In genomic region chr5:92683871-92684475, GRCm38 (mm10) we compare ENCODE assay signal across 11 mouse cellular contexts. TPM values are rescaled to one million over a fixed set of nuclear protein-coding genes. Genes with fewer than 3 reads are reported as not detected.
DNase-seq lines count a peak whose midpoint lies in the region; ATAC-seq and TF ChIP-seq lines count a peak whose summit lies in the region.
"Had no signal": no experiment of that assay in that cellular context is flagged by ENCODE, and none has a peak within 500 bp of the region (broad histone marks: within the 10 kb centered on the region; RNA-seq: fewer than 3 reads in every experiment).

No protein-coding gene starts in this region.

- no peaks in the 10 kb centered on the region for H3K4me1 ChIP-seq in ES-Bruce4 (ENCODE audit: control insufficient read depth, insufficient read depth, low read length)
- H3K4me1 ChIP-seq in hindbrain, embryonic 12.5 days = peaks cover 11% of the 10 kb centered on the region; the same call in 1 of the 2 replicates
- H3K4me1 ChIP-seq in liver, embryonic 14.5 days (replicated peaks; ENCODE audit: control insufficient read depth in 2 of 2, insufficient read depth in 2 of 2, low read length in 1 of 2) = no peaks in the 10 kb centered on the region

- 10% methylated on average over 9 of the region's 9 CpGs for WGBS in hindbrain, embryonic 12.5 days
- 24% methylated on average over 9 of the region's 9 CpGs for WGBS in liver, embryonic 14.5 days (ENCODE audit: insufficient replicate concordance)

- no peaks in the 10 kb centered on the region for H3K36me3 ChIP-seq in ES-Bruce4 (ENCODE audit: control insufficient read depth, insufficient read depth, low read length, poor library complexity, severe bottlenecking)
- H3K36me3 ChIP-seq in hindbrain, embryonic 12.5 days = no peaks in the 10 kb centered on the region
- H3K36me3 ChIP-seq in liver, embryonic 14.5 days (replicated peaks; ENCODE audit: control insufficient read depth, insufficient read depth, low read depth) = no peaks in the 10 kb centered on the region

- TF ChIP-seq CTCF in ES-Bruce4 (IDR thresholded peaks at IDR 0.05; ENCODE audit: low read depth, low read length) = no peak
- no peak for TF ChIP-seq CTCF in liver, embryonic 14.5 days (IDR thresholded peaks at IDR 0.05; ENCODE audit: low read depth)

- H3K27ac ChIP-seq in ES-Bruce4 (ENCODE audit: insufficient read depth, low read length) = no peak overlapping the region
- H3K27ac ChIP-seq in hindbrain, embryonic 12.5 days = no peak overlapping the region
- H3K27ac ChIP-seq in liver, embryonic 14.5 days = no peak overlapping the region
- H3K27ac ChIP-seq: macrophage had no signal

- no peaks in the 10 kb centered on the region for H3K27me3 ChIP-seq in ES-Bruce4 (ENCODE audit: control insufficient read depth, insufficient read depth, low read length, poor library complexity, severe bottlenecking)
- H3K27me3 ChIP-seq in hindbrain, embryonic 12.5 days = no peaks in the 10 kb centered on the region
- peaks cover 27% of the 10 kb centered on the region for H3K27me3 ChIP-seq in liver, embryonic 14.5 days (ENCODE audit: control insufficient read depth, insufficient read depth, low read length)

- H3K4me2 ChIP-seq in hindbrain, embryonic 12.5 days (replicated peaks) = peak overlapping the region; percentile 97
- peak overlapping the region; percentile 60; the same call in 1 of the 2 replicates for H3K4me2 ChIP-seq in liver, embryonic 14.5 days (ENCODE audit: low read depth)

- 0 out of 2 replicates have a peak overlapping the region, but pooled peaks have one; percentile 45 for H3K9ac ChIP-seq in ES-Bruce4 (ENCODE audit: low read depth, poor library complexity, severe bottlenecking)
- H3K9ac ChIP-seq in hindbrain, embryonic 12.5 days = no peak overlapping the region
- H3K9ac ChIP-seq in liver, embryonic 14.5 days (replicated peaks) = no peak overlapping the region

- no peak for TF ChIP-seq EP300 in ES-Bruce4 (IDR thresholded peaks at IDR 0.05; ENCODE audit: insufficient read depth, low read depth, low read length)
- no peak for TF ChIP-seq EP300 in liver, embryonic 14.5 days (IDR thresholded peaks at IDR 0.05; ENCODE audit: low read depth)

- intact Hi-C loops in heart, postnatal 14 days (cut with DNase I) = loop anchor here (2.0 to 10.0 kb wide), 3 partner anchors 43 to 481 kb away; no protein-coding TSS in a partner anchor

- H3K4me3 ChIP-seq in ES-Bruce4 (ENCODE audit: low read depth, low read length) = no peak overlapping the region
- H3K4me3 ChIP-seq in hindbrain, embryonic 12.5 days = peak overlapping the region; percentile 52; the same call in 1 of the 2 replicates
- no peak overlapping the region for H3K4me3 ChIP-seq in liver, embryonic 14.5 days (ENCODE audit: insufficient read depth in 1 of 2, low read depth in 2 of 2, low read length in 2 of 2)
- H3K4me3 ChIP-seq: erythroblast, embryonic 14.5 days had no signal

- peak; percentile 18 for DNase-seq in heart, adult 11 months
- no peak for DNase-seq in heart, postnatal 14 days
- no peak for DNase-seq in liver, embryonic 14.5 days (ENCODE audit: low read depth in 3 of 3, low spot score in 3 of 3)
- DNase-seq in right cerebral cortex, postnatal 36 days (ENCODE audit: low spot score in 2 of 2) = no peak
- DNase-seq in gastrocnemius, adult 8-10 months (ENCODE audit: low spot score in 2 of 2) = no peak
- no peak for DNase-seq in frontal cortex, postnatal 14 days (ENCODE audit: low spot score in 2 of 2)

- no peaks in the 10 kb centered on the region for H3K9me3 ChIP-seq in ES-Bruce4 (replicated peaks; ENCODE audit: control insufficient read depth, insufficient read depth, low read length, poor library complexity, severe bottlenecking)
- no peaks in the 10 kb centered on the region; the same call in 1 of the 2 replicates for H3K9me3 ChIP-seq in hindbrain, embryonic 12.5 days (replicated peaks)
- no peaks in the 10 kb centered on the region for H3K9me3 ChIP-seq in liver, embryonic 14.5 days (ENCODE audit: control insufficient read depth, low read length)

- no peak for TF ChIP-seq POLR2A in ES-Bruce4 (IDR thresholded peaks at IDR 0.05; ENCODE audit: insufficient read depth, low read length)

- no peak for ATAC-seq in hindbrain, embryonic 12.5 days (ENCODE audit: low FRiP score)
- ATAC-seq in liver, embryonic 14.5 days (ENCODE audit: insufficient read depth) = no peak
- ATAC-seq: activated CD4-positive, CD25-positive, alpha-beta regulatory T cell, adult 4 months had no signal

RNA-seq across cellular contexts. Expression of gene Shroom3, which starts 0.7 kb away (rescaled TPM):
- 10 to 100 TPM; 33.4 to 37.7 TPM for total RNA-seq in heart, postnatal 14 days (2021)
- polyA plus RNA-seq in ES-Bruce4 (2011; ENCODE audit: insufficient read depth, insufficient read length, low read depth, missing spikeins) = 49.1 and 54.2 TPM in 2 replicates
- 5.8 and 6.5 TPM in 2 replicates for polyA plus RNA-seq in hindbrain, embryonic 12.5 days (2016; fragmentation: Nextera tagmentation; extraction: Ambion mirVana)
- polyA plus RNA-seq in liver, embryonic 14.5 days (2012; rRNA removed) = 0.30 and 0.35 TPM in 2 replicates
- 0.11 and 0.35 TPM in 2 replicates for polyA plus RNA-seq in liver, embryonic 14.5 days (2014; fragmentation: Nextera tagmentation; extraction: Ambion mirVana)
- 1 to 10 TPM in 1 of 4 experiments, under 1 TPM in 3; 0.29 to 1.0 (median 0.81) TPM for total RNA-seq in gastrocnemius, adult 8-10 months (2022)
- polyA plus RNA-seq: activated CD4-positive, CD25-positive, alpha-beta regulatory T cell, adult 4 months; macrophage had no signal

RNA-seq across cellular contexts. Expression of gene Ccdc158, which starts 8.9 kb away (rescaled TPM):
- total RNA-seq in heart, postnatal 14 days (2021) = not detected
- 4.7 and 5.4 TPM in 2 replicates for polyA plus RNA-seq in ES-Bruce4 (2011; ENCODE audit: insufficient read depth, insufficient read length, low read depth, missing spikeins)
- 0.52 and 0.55 TPM in 2 replicates for polyA plus RNA-seq in hindbrain, embryonic 12.5 days (2016; fragmentation: Nextera tagmentation; extraction: Ambion mirVana)
- polyA plus RNA-seq in liver, embryonic 14.5 days (2012; rRNA removed) = 0.11 and 0.21 TPM in 2 replicates
- polyA plus RNA-seq in liver, embryonic 14.5 days (2014; fragmentation: Nextera tagmentation; extraction: Ambion mirVana) = 0.04 and 0.09 TPM in 2 replicates
- total RNA-seq in gastrocnemius, adult 8-10 months (2022) = 1 to 10 TPM in 2 of 4 experiments, under 1 TPM in 2; 0.43 to 1.4 (median 0.86) TPM
- polyA plus RNA-seq: activated CD4-positive, CD25-positive, alpha-beta regulatory T cell, adult 4 months; erythroblast, embryonic 14.5 days; macrophage had no signal
